16 mouse cellular contexts compared by ENCODE assay signal in the genomic region with DNA sequence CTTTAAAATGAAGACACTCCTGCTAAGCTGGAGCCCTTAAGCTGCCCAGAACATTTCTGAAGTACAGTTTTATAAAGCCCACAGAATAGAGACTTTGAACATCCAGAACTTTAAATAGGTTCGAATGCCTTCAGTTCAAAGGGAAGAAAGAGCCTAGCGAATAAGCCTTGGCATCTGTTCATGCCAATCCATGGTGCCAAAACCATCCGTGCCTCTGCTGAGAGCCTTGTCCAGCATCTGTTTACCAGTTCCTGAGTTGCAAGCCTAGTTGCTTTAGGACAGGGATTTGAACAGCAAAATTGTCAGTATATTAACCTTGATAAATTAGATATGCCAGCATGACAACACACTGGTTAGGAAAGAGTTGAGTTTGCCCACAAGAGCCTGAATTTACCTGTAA.
"Had no signal": no experiment of that assay in that cellular context is flagged by ENCODE, and none has a peak within 500 bp of the region (broad histone marks: within the 10 kb centered on the region; RNA-seq: fewer than 3 reads in every experiment).

No protein-coding gene starts in this region.

- ATAC-seq: lung, postnatal 0 days; midbrain, embryonic 13.5 days; midbrain, embryonic 15.5 days had no signal

- H3K36me3 ChIP-seq: lung, embryonic 15.5 days; midbrain, embryonic 13.5 days; midbrain, embryonic 15.5 days; neural tube, embryonic 12.5 days; stomach, embryonic 15.5 days had no signal

- H3K4me3 ChIP-seq: lung, embryonic 15.5 days; megakaryocyte, embryonic 14.5 days; midbrain, embryonic 13.5 days; midbrain, embryonic 15.5 days; neural tube, embryonic 12.5 days; stomach, embryonic 15.5 days had no signal

- H3K4me1 ChIP-seq: lung, embryonic 15.5 days; megakaryocyte, embryonic 14.5 days; midbrain, embryonic 13.5 days; midbrain, embryonic 15.5 days; neural tube, embryonic 12.5 days had no signal

- DNase-seq: lung, adult 2 months; lung, postnatal 14 days; lung, postnatal 36 days; thymus, adult 2 months; thymus, postnatal 25 days; thymus, postnatal 4 days had no signal

- H3K27me3 ChIP-seq: lung, embryonic 15.5 days; megakaryocyte, embryonic 14.5 days; stomach, embryonic 15.5 days had no signal

- H3K27ac ChIP-seq: lung, embryonic 15.5 days; macrophage; midbrain, embryonic 13.5 days; midbrain, embryonic 15.5 days; neural tube, embryonic 12.5 days; stomach, embryonic 15.5 days; stomach, postnatal 0 days had no signal

- H3K4me2 ChIP-seq: lung, embryonic 15.5 days; midbrain, embryonic 11.5 days; midbrain, embryonic 13.5 days; midbrain, embryonic 15.5 days; neural tube, embryonic 12.5 days; stomach, embryonic 15.5 days had no signal

- H3K9me3 ChIP-seq: lung, embryonic 15.5 days; midbrain, embryonic 13.5 days; midbrain, embryonic 15.5 days; neural tube, embryonic 12.5 days; stomach, embryonic 15.5 days had no signal

- H3K9ac ChIP-seq: lung, embryonic 15.5 days; midbrain, embryonic 13.5 days; midbrain, embryonic 15.5 days; neural tube, embryonic 12.5 days; stomach, embryonic 15.5 days had no signal
